Mouse (Mus musculus) adrenal gland, postnatal 10 days (tissue): Measurements from ENCODE around the gene Ppp1r3c. TPM values are rescaled to one million over a fixed set of nuclear protein-coding genes. Genes with fewer than 3 reads are reported as not detected.
"Not testable (repeated sequence)": the region's sequence is repeated elsewhere in the genome, so short reads cannot be mapped to it uniquely, and the experiment has no call there.

Experiments
- DNase-seq: peaks from one replicate; pipeline ENCODE4 v3.0.0; 2021; ENCODE audit warnings: mixed read lengths
- long read RNA-seq, 2 experiments: library from polyadenylated mRNA; stranded (forward); transcript quantifications; one replicate each; pipeline ENCODE4 v2.0.0; 2021
- total RNA-seq, 2 experiments: library from RNA; stranded (reverse); gene quantifications; 2 replicates each; pipeline ENCODE4 v1.2.3; 2021

Ppp1r3c gene
- 10 to 100 TPM; 44.4 to 47.5 TPM for total RNA-seq
- long read RNA-seq, experiment 1, transcript Ppp1r3c-201 (2 exons, 2,725 nt): major isoform, 6 of 31 reads
- long read RNA-seq, experiment 1, partial matches to known transcripts: 24 of 31 reads
- long read RNA-seq, experiment 1, other reads (novel, unspliced or antisense): 1 of 31 reads
- long read RNA-seq, experiment 2, transcript Ppp1r3c-201 (2 exons, 2,725 nt): major isoform, 5 of 13 reads
- long read RNA-seq, experiment 2, partial matches to known transcripts: 0 of 13 reads
- long read RNA-seq, experiment 2, other reads (novel, unspliced or antisense): 8 of 13 reads

DNA sequence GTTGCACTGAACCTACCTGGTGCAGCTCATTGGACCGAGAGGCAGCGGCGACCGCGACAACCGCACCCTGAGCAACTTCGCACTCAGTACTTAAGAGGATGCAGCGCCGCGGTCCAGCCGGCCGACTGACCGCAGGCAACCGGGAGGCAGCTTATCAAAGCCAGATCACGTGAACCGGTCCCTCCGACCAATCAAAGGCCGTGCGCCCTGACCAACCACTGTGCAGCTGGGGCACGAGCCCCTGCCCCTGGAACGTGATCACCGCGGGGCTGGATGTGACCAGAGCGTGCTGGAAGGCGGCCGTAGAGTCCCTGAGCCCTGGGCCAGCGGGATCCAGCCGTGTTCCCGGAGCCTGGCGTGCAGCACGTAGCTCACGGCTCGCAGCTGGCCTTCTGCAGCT is at the start of gene Ppp1r3c:
Gene Ppp1r3c, minus strand, starts transcription at position 117 of the 400 bp plus-strand sequence.
- DNase-seq: peak; percentile 96

DNA sequence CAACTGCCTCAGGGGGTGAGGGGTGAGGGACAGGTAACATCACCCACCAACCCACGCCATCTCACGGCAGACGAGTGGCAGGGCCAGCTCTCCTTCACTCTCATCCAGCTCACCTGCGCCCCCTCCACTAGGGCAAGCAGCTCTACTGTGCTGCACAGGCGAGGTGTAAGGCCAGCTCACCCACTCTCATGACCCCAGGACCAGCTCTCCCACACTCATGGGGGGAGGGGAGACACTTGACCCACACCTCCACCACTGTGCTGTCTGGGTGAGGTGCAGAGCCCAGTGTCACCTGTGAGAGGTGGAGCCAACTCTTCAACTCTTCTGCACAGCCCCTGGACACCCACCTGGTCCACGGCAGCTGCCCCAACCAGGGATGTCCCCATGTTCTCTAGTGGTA is 46.7 kb upstream of the Ppp1r3c start:
- DNase-seq: no peak

DNA sequence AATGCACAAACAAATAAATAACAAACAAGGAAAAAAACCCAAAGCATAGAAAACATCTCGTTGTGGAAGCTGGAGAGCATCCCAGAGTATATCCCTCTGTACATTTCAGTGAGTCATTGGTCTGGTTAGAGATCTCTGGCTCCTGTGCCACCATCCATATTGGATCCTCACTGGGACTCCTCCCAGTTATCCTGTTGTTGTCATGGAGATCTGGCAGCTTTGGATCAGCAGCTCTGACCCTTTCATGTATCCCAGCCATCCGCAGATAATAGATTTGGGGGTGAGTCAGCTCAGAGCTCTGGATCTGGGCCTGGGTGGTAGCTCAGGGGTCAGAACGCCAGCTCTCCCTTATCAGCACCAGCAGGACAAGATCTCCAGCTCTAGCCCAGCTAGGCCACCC is 46.1 kb upstream of the Ppp1r3c start:
- DNase-seq: no peak

DNA sequence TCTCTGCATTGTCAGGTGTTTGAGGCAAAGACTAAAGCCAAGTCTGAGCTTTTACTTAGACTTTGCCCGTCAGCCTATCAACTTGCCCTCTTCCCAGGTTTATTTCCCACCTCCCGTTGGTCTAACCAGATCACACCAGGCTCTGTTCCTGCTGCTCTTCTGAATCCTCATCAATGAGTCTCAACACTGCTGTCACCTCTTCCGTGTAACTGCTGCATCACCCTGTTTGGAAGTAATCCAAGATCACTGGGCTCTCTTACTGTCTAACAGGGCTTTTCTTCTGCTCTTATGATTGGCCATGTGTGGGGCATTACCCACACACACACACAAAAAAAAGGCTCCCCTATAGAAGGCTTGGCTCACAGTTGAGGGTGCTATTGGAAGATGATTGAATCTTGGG is 45.5 kb upstream of the Ppp1r3c start:
- no peak for DNase-seq

- no peak for DNase-seq
Observed at GRCm38 (mm10) chr19:36780375-36780774, 43.9 kb upstream of the Ppp1r3c start.

- DNase-seq: no peak
Observed at GRCm38 (mm10) chr19:36779765-36780164, 43.3 kb upstream of the Ppp1r3c start.

GRCm38 (mm10) chr19:36775531-36775930 is 39.1 kb upstream of the Ppp1r3c start:
- DNase-seq: peak; percentile 61

DNA sequence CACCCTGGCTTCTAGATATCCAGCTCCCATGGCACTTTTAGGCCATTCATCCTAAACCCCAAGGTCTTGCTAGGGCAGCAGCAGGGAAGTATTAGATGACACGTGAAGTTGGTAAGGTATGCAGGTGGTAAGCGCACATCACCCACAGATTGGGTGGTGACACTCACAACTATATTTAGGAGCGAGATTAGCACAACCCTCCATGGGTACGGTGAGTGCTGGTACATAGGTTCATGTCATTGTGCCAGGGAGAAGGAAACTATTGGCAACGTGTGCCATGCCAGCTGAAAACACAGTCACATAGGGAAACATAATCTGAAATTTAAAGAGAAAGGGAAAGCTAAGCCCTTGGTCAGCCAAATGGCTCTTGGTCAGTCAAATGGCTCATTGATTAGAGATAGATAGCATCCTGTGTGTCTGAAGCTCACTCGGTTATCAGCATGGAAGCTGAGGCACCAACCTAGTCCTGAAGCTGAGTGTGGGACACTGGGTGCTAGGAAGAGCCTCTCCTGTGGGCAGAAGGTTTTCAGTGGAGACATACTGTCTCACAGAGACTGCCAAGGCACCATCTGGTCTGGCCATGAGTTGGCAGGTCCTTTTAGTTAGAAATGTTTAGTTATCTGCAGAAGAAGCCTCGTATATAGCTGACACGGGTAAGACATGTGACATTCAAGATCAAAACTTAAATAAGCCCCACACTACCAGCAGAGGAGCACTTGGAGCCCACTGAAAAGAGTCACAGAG is 37.4 kb upstream of the Ppp1r3c start:
- DNase-seq: no peak

DNA sequence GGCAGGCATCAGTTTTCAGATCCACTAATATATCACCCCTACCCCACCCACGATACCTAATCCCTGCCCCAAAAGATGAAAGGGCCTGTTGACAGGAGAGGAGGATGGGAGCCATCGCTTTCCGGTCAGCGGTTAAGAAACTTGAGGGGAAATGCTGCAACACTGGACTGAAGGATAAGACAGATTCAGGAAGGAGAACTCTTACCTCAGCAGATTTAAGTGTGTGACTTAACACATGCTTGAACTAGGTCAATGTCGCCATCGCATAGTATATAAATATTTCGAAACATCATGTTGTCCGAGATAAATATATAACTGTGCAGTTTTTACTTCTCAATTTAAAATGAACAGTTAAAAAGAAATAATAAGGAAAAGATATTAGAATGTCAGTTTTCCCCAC is 31.6 kb upstream of the Ppp1r3c start:
- no peak for DNase-seq

DNA sequence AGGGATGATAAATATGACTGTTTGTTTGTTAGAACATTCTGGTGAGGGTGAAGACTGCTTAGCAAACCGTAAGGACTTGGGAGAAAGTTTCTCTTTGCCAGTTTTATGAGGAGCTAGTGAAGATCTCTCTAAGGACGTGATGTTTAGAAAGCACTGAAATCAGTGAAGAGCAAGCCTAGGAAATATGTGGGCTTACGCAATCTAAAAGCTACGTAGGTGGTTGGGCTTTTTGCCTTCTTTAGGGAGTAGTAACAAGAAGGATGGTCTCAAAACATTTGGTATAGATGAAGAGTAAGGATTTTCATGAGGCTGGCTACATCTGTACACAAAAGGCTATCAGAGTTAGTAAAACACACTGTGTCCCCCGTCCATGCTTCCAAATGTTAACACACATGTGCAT is 28.0 kb upstream of the Ppp1r3c start:
- DNase-seq: no peak

DNA sequence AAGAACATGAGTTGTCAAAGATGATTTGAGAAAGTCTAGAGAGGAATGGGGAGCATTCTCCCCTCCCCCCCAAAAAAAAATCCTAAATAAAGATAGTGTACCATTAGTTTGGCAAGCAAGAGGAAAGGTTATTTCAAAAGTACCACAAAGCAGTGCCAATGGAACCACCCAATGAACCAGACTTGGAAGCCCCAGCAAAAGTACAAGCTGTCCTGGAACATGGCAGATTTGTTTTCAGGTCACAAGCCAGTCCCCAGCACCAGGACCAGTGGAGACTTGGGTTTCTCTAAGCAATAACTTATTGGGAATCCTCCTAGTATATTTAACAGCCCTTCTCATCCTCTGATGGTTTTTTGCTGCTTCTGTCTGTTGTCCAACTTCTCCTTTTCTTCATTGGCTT is 12.5 kb upstream of the Ppp1r3c start:
- no peak for DNase-seq

- no peak for DNase-seq
Observed at GRCm38 (mm10) chr19:36742331-36742730, 5.9 kb upstream of the Ppp1r3c start.

DNA sequence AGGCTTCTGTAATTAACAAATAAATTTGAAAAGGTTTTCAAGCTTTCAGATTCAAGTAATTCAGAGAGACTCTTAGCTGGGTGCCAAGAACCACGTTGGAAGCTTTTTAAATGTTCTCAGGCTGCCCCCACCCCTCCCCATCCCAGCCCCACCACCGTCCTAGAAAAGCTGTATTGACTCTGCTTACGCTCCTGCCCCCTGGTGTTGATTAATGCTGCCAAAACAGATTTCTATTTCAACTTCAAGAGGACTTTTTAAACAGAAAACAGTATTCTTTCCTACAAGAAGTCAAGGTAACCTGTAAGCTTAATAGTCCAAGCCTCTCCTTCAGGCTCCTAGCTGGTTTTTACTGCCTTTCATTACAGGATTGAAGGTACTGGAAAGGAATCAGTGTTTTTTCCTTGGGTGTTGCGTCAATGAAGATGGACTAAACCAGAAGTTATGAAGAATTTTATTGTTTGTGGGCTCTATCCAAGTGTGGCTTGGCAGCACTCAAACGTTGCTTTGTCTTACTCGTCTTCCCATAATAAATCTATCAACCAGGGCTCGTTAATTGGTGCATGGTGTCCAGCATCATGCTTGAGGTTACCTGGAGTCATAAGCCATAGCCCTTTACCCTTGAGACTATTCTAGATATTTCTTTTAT is 3.2 kb upstream of the Ppp1r3c start:
- peak; percentile 46 for DNase-seq

GRCm38 (mm10) chr19:36738009-36738408 is 1.6 kb upstream of the Ppp1r3c start:
- DNase-seq: no peak

GRCm38 (mm10) chr19:36737087-36737486 is 634 bp upstream of the Ppp1r3c start:
- no peak for DNase-seq

GRCm38 (mm10) chr19:36734308-36735038 is 2.0 kb downstream of the Ppp1r3c start:
- no peak for DNase-seq

GRCm38 (mm10) chr19:36733191-36733943 is 3.1 kb downstream of the Ppp1r3c start:
- DNase-seq: no peak

- no peak for DNase-seq
Observed at GRCm38 (mm10) chr19:36731310-36731709, 5.1 kb downstream of the Ppp1r3c start.

DNA sequence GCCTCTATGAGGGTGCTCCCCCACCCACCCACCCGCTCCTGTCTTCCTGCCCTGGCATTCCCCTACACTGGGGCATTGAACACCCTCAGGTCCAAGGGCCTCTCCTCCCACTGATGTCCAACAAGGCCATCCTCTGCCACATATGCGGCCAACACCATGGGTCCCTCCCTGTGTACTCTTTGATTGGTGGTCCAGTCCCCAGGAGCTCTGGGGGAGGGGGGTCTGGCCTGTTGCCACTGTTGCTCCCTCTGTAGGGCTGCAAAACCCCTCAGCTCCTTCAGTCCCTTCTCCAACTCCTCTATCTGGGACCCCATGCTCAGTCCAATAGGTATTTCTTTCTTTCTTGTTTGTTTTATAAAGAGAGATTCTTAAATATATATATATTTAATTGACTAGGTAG is 6.0 kb downstream of the Ppp1r3c start:
- DNase-seq: not testable (repeated sequence)

GRCm38 (mm10) chr19:36728741-36729460 is 7.6 kb downstream of the Ppp1r3c start:
- DNase-seq: peak; percentile 50

DNA sequence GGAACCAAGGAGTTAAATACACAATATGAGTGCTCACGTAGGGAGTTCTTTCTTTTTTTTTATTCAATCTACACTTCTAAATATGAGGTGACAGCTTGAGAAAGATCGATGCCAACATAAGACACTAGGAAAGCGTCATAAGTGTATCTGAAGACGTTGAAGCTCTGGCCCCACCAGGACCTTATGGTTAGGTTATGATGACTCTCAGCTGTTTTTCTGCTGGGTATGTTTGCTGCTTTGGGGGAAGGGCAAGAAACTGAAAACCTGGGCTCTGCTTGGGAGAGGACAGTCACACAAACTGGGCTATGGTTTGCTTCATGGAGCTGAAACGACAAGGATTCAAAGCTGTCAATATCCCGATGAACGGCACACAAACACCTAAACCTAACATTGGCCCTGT is 11.5 kb downstream of the Ppp1r3c start:
- no peak for DNase-seq
